Mouse (Mus musculus): ENCODE measurements around the gene Bst2. TPM values are rescaled to one million over a fixed set of nuclear protein-coding genes. Genes with fewer than 3 reads are reported as not detected.
A peak's percentile ranks its signal among the peaks of the same experiment; 100 is the strongest.

Bst2 gene
- polyA plus RNA-seq, 1 experiment from 2014 or later = 10.8 TPM

DNA sequence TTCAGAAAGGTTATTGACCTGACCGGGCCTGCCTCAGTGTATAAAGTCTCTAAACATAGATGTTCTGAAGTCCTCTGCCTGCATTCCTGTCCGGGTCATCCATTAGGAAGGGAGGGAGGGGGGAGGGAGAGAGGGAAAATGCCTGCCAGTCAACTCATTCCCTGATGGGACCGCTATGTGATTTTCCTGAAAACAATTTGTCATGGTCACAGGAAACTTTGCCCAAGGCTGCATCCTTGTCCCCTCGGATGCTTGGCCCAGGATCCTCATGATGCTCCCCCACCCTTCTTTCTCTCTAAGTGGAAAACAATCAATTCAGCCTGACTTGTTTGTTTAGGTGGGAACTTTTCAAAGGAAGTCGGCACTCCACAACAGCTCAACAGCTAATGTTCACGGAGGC, 20.5 kb downstream of the Bst2 start:
- Histone ChIP-seq H3K27me3 (ENCODE audit: control insufficient read depth, insufficient read depth, low read length) (no peaks in the 10 kb centered on the region; the same call in 1 of the 2 replicates), H3K36me3 (ENCODE audit: control insufficient read depth, insufficient read depth, low read length) (no peaks in the 10 kb centered on the region), H3K4me3 (ENCODE audit: control insufficient read depth in 1 of 2, insufficient read depth in 1 of 2, low read depth in 1 of 2, low read length in 2 of 2) (no peak overlapping the region), H3K4me1 (ENCODE audit: control insufficient read depth in 2 of 2, insufficient read depth in 2 of 2, low read length in 2 of 2) (peaks cover 0 to 5% of the 10 kb centered on the region in 2 experiments; a peak in 1 of 4 replicates), H3K27ac (replicated peaks in 1 of 2; ENCODE audit: control insufficient read depth in 1 of 2, insufficient read depth in 1 of 2, low read depth in 2 of 2, low read length in 2 of 2) (no peak overlapping the region), H3K9ac (ENCODE audit: low read length) (no peak overlapping the region), H3K9me3 (ENCODE audit: control insufficient read depth, low read length) (no peaks in the 10 kb centered on the region), H3K4me2 (ENCODE audit: low read length) (no peak overlapping the region)
- no peak for ATAC-seq (ENCODE audit: insufficient number of reproducible peaks, insufficient read depth, low FRiP score, low read depth)
- 20% methylated on average over 6 of the region's 6 CpGs for WGBS

DNA sequence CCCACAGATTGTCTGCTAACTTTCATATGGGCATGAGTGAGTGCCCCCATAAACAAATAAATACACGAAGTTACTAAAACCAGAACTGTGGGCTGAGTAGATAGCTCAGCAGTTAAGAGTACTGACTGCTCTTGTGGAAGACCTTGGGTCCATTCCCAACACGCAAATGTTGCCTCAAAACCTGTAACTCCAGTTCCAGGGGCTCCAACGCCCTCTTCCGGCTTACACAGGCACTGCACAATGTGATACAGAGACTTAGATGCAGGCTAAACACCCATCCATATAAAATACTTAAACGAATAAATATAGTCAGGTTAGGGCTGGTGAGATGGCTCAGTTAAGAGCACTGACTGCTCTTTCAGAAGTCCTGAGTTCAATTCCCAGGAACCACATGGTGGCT, 22.2 kb downstream of the Bst2 start:
- H3K27me3 ChIP-seq (ENCODE audit: control insufficient read depth, insufficient read depth, low read length) = peaks cover 11% of the 10 kb centered on the region
- ATAC-seq (ENCODE audit: insufficient number of reproducible peaks, insufficient read depth, low FRiP score, low read depth) = no peak
- H3K4me3 ChIP-seq (ENCODE audit: control insufficient read depth in 1 of 2, insufficient read depth in 1 of 2, low read depth in 1 of 2, low read length in 2 of 2) = no peak overlapping the region
- H3K4me1 ChIP-seq (ENCODE audit: control insufficient read depth in 2 of 2, insufficient read depth in 2 of 2, low read length in 2 of 2) = peaks cover 0 to 6% of the 10 kb centered on the region in 2 experiments; a peak in 1 of 4 replicates
- H3K36me3 ChIP-seq (ENCODE audit: control insufficient read depth, insufficient read depth, low read length) = no peaks in the 10 kb centered on the region
- no peak overlapping the region for H3K4me2 ChIP-seq (ENCODE audit: low read length)
- H3K9me3 ChIP-seq (ENCODE audit: control insufficient read depth, low read length) = no peaks in the 10 kb centered on the region
- 74% methylated on average over 5 of the region's 5 CpGs for WGBS
- no peak overlapping the region for H3K27ac ChIP-seq (replicated peaks in 1 of 2; ENCODE audit: control insufficient read depth in 1 of 2, insufficient read depth in 1 of 2, low read depth in 2 of 2, low read length in 2 of 2)
- no peak overlapping the region for H3K9ac ChIP-seq (ENCODE audit: low read length)

DNA sequence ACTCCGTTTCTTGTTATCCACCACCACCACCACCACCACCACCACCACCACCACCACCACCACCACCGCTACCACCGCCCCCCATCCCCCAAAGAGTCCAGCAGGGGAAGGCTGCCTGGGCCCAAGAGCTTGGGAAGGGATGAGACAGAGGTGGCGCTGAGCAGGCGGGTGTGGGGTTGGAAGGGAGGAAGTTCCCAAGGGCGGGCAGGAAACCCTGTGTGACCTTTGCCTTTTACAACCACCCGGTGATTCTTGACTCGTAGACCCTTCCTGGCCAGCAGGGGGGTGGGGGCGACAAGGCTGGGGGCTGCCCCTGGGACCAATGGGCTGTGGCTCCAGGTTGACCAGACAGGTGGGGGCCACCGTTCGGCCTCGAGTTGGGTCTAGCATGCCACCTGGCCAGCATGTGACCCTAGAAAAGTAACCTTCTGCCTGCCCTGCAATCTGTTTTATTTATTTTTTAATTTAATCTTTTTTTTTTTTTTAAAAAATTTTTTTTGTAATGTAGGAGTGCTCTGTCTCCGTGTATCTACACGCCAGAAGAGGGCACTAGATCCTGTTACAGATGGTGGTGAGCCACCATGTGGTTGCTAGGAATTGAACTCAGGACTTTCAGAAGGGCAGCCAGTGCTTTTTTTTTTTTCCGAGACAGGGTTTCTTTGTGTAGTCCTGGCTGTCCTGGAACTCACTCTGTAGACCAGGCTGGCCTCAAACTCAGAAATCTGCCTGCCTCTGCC, 24.1 kb downstream of the Bst2 start:
- peaks cover 28% of the 10 kb centered on the region for H3K27me3 ChIP-seq (ENCODE audit: control insufficient read depth, insufficient read depth, low read length)
- ATAC-seq (ENCODE audit: insufficient number of reproducible peaks, insufficient read depth, low FRiP score, low read depth) = no peak
- H3K4me2 ChIP-seq (ENCODE audit: low read length) = no peak overlapping the region
- H3K9ac ChIP-seq (ENCODE audit: low read length) = no peak overlapping the region
- 0 out of 4 replicates have a peak overlapping the region, but pooled peaks of 1 of the 2 experiments have one; percentile 1 for H3K27ac ChIP-seq (replicated peaks in 1 of 2; ENCODE audit: control insufficient read depth in 1 of 2, insufficient read depth in 1 of 2, low read depth in 2 of 2, low read length in 2 of 2)
- H3K4me1 ChIP-seq (ENCODE audit: control insufficient read depth in 2 of 2, insufficient read depth in 2 of 2, low read length in 2 of 2) = peaks cover 0 to 6% of the 10 kb centered on the region in 2 experiments; a peak in 1 of 4 replicates
- H3K9me3 ChIP-seq (ENCODE audit: control insufficient read depth, low read length) = no peaks in the 10 kb centered on the region
- H3K4me3 ChIP-seq (ENCODE audit: control insufficient read depth in 1 of 2, insufficient read depth in 1 of 2, low read depth in 1 of 2, low read length in 2 of 2) = no peak overlapping the region
- 55% methylated on average over 15 of the region's 15 CpGs for WGBS
- no peaks in the 10 kb centered on the region for H3K36me3 ChIP-seq (ENCODE audit: control insufficient read depth, insufficient read depth, low read length)

DNA sequence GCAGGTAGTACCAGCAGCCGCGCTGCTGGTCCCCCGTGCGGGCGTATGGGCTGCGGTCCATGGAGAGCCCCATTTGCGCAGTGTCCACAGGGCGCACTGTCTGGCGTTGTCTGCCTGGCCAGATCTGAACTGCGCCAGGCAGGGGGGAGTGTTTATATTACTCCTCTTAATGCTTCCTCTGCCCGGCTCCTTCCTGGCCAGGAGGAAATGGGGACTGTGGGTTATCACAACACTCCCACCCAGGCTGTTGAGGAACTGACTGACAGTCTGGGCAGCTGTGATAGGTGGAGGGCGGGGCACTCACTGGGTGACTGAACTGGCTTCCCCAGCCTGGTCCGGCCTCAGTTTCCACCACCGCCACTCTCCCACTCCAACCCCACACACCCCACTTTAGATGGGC, 25.6 kb downstream of the Bst2 start, which contains the start of gene Plvap:
Gene Plvap, minus strand, starts transcription at position 109 of the 400 bp plus-strand sequence.
- peak within 1 kb of the TSS; percentile 77 for H3K4me2 ChIP-seq (ENCODE audit: low read length)
- H3K36me3 ChIP-seq (ENCODE audit: control insufficient read depth, insufficient read depth, low read length) = no peaks in the 10 kb centered on the region
- peak within 1 kb of the TSS; percentile 36 to 41 for H3K4me3 ChIP-seq (ENCODE audit: control insufficient read depth in 1 of 2, insufficient read depth in 1 of 2, low read depth in 1 of 2, low read length in 2 of 2)
- 19% methylated on average over 14 of the region's 14 CpGs for WGBS
- peak; percentile 51 for ATAC-seq (ENCODE audit: insufficient number of reproducible peaks, insufficient read depth, low FRiP score, low read depth)
- peaks cover 43% of the 10 kb centered on the region for H3K27me3 ChIP-seq (ENCODE audit: control insufficient read depth, insufficient read depth, low read length)
- H3K9me3 ChIP-seq (ENCODE audit: control insufficient read depth, low read length) = no peaks in the 10 kb centered on the region
- peak within 1 kb of the TSS; percentile 58; the same call in 1 of the 2 replicates for H3K9ac ChIP-seq (ENCODE audit: low read length)
- peaks cover 7 to 12% of the 10 kb centered on the region in 2 experiments; a peak in 3 of 4 replicates for H3K4me1 ChIP-seq (ENCODE audit: control insufficient read depth in 2 of 2, insufficient read depth in 2 of 2, low read length in 2 of 2)
- H3K27ac ChIP-seq (replicated peaks in 1 of 2; ENCODE audit: control insufficient read depth in 1 of 2, insufficient read depth in 1 of 2, low read depth in 2 of 2, low read length in 2 of 2) = peak within 1 kb of the TSS; percentile 14 to 59; a peak in 3 of 4 replicates

DNA sequence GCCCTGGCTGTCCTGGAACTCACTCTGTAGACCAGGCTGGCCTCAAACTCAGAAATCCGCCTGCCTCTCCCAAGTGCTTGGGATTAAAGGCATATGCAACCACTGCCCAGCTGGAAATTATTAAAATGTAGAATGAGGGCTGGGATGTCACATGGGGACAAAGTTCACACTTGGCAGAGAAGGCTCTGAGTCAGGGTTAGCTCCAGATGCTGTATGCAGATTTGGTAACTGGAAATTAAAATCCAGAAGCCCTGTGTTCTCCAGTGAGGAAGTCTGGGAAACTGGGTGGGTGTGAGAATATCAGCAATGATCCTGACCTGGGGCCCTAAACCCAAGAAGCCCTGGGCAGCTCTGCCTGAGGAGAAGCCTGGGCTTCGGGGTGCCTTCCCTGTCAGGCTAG, 27.9 kb downstream of the Bst2 start:
- no peaks in the 10 kb centered on the region for H3K9me3 ChIP-seq (ENCODE audit: control insufficient read depth, low read length)
- peak overlapping the region in 1 of 2 experiments; percentile 36; a peak in 2 of 4 replicates for H3K4me3 ChIP-seq (ENCODE audit: control insufficient read depth in 1 of 2, insufficient read depth in 1 of 2, low read depth in 1 of 2, low read length in 2 of 2)
- H3K4me1 ChIP-seq (ENCODE audit: control insufficient read depth in 2 of 2, insufficient read depth in 2 of 2, low read length in 2 of 2) = peaks cover 7 to 12% of the 10 kb centered on the region in 2 experiments; a peak in 3 of 4 replicates
- peak overlapping the region; percentile 77 for H3K4me2 ChIP-seq (ENCODE audit: low read length)
- 50% methylated on average over 2 of the region's 2 CpGs for WGBS
- peaks cover 53% of the 10 kb centered on the region for H3K27me3 ChIP-seq (ENCODE audit: control insufficient read depth, insufficient read depth, low read length)
- no peak overlapping the region for H3K27ac ChIP-seq (replicated peaks in 1 of 2; ENCODE audit: control insufficient read depth in 1 of 2, insufficient read depth in 1 of 2, low read depth in 2 of 2, low read length in 2 of 2)
- no peak overlapping the region; the same call in 1 of the 2 replicates for H3K9ac ChIP-seq (ENCODE audit: low read length)
- no peaks in the 10 kb centered on the region for H3K36me3 ChIP-seq (ENCODE audit: control insufficient read depth, insufficient read depth, low read length)
- no peak for ATAC-seq (ENCODE audit: insufficient number of reproducible peaks, insufficient read depth, low FRiP score, low read depth)

DNA sequence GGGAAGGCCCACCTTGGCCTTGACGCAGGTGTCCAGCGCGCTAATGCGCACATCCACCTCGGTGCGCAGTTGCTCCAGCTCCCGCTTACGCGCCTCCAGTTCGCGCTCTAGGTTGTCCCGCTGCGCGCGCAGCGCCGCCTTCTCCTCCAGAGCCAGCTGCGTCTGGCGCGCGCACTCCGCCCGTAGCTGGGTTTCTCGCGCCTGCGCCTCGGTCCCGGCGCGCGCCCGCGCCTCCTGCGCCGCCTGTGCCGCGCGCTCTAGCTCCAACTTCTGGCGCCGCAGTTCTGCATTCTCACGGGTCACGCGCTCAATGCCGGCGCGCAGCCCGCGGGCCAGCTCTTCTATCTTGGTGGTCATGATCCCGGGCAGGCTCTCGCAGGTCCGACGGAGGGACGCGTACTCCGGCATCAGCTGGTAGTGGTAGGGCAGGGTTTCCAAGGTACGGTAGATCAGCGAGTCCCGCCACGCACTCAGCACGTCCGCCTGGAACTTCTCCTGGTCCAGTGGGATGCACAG, 29.6 kb downstream of the Bst2 start:
- no peaks in the 10 kb centered on the region for H3K9me3 ChIP-seq (ENCODE audit: control insufficient read depth, low read length)
- no peaks in the 10 kb centered on the region for H3K36me3 ChIP-seq (ENCODE audit: control insufficient read depth, insufficient read depth, low read length)
- H3K4me1 ChIP-seq (ENCODE audit: control insufficient read depth in 2 of 2, insufficient read depth in 2 of 2, low read length in 2 of 2) = peaks cover 7 to 10% of the 10 kb centered on the region in 2 experiments; a peak in 3 of 4 replicates
- under 1% methylated on average over 61 of the region's 61 CpGs for WGBS
- ATAC-seq (ENCODE audit: insufficient number of reproducible peaks, insufficient read depth, low FRiP score, low read depth) = no peak; the same call in 1 of the 2 replicates
- no peak overlapping the region for H3K27ac ChIP-seq (replicated peaks in 1 of 2; ENCODE audit: control insufficient read depth in 1 of 2, insufficient read depth in 1 of 2, low read depth in 2 of 2, low read length in 2 of 2)
- H3K4me2 ChIP-seq (ENCODE audit: low read length) = peak overlapping the region; percentile 77
- peak overlapping the region; percentile 64 for H3K9ac ChIP-seq (ENCODE audit: low read length)
- peaks cover 53% of the 10 kb centered on the region for H3K27me3 ChIP-seq (ENCODE audit: control insufficient read depth, insufficient read depth, low read length)
- peak overlapping the region; percentile 42 to 51 for H3K4me3 ChIP-seq (ENCODE audit: control insufficient read depth in 1 of 2, insufficient read depth in 1 of 2, low read depth in 1 of 2, low read length in 2 of 2)

DNA sequence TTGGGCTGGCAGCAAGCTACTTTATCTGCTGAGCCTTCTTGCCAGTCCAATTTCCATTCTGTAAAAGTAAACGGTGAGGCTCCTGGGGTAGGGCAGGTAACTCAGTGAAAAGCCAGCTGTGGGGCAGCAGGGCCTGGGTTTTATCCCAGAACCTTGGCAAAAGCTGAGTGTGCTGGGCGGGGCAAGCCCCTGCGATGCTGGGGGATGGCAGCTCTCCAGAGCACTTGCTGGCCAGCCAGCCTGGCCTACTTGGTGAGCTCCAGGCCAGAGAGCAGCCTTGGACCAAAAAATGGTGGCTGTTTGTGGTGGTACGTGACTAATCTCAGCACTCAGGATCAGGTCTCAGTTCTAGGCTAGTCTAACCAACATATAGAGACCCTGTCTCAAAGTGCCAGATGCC, 31.3 kb downstream of the Bst2 start:
- Histone ChIP-seq H3K4me2 (ENCODE audit: low read length) (no peak overlapping the region), H3K36me3 (ENCODE audit: control insufficient read depth, insufficient read depth, low read length) (no peaks in the 10 kb centered on the region), H3K4me3 (ENCODE audit: control insufficient read depth in 1 of 2, insufficient read depth in 1 of 2, low read depth in 1 of 2, low read length in 2 of 2) (no peak overlapping the region), H3K9me3 (ENCODE audit: control insufficient read depth, low read length) (no peaks in the 10 kb centered on the region), H3K27ac (replicated peaks in 1 of 2; ENCODE audit: control insufficient read depth in 1 of 2, insufficient read depth in 1 of 2, low read depth in 2 of 2, low read length in 2 of 2) (no peak overlapping the region), H3K4me1 (ENCODE audit: control insufficient read depth in 2 of 2, insufficient read depth in 2 of 2, low read length in 2 of 2) (peaks cover 7 to 8% of the 10 kb centered on the region in 2 experiments; a peak in 3 of 4 replicates), H3K27me3 (ENCODE audit: control insufficient read depth, insufficient read depth, low read length) (peaks cover 49% of the 10 kb centered on the region), H3K9ac (ENCODE audit: low read length) (no peak overlapping the region)
- 67% methylated on average over 4 of the region's 4 CpGs for WGBS
- no peak for ATAC-seq (ENCODE audit: insufficient number of reproducible peaks, insufficient read depth, low FRiP score, low read depth)

Measured in heart, embryonic 14.5 days (tissue).